Mouse (Mus musculus): ENCODE results near the gene Agtr1b. TPM values are rescaled to one million over a fixed set of nuclear protein-coding genes. Genes with fewer than 3 reads are reported as not detected.

The Agtr1b gene
- polyA plus RNA-seq (2015; fragmentation: Nextera tagmentation; extraction: Ambion mirVana), result 1.3 and 1.6 TPM in 2 replicates

GRCm38 (mm10) chr3:20366558-20367522 is at the start of gene Agtr1b:
Agtr1b (minus strand) TSS chr3:20367177.
- H3K27me3 ChIP-seq (ENCODE audit: insufficient read depth, low read length), result no peaks in the 10 kb centered on the region
- no peak for TF ChIP-seq CTCF (IDR thresholded peaks at IDR 0.05; ENCODE audit: low read depth)
- 0 out of 2 replicates have a peak within 1 kb of the TSS, but pooled peaks have one; percentile 13 for H3K9ac ChIP-seq (ENCODE audit: low read depth, low read length)
- H3K4me3 ChIP-seq (replicated peaks; ENCODE audit: low read depth, low read length), result peak within 1 kb of the TSS; percentile 26
- 11% methylated on average over 19 of the region's 19 CpGs for WGBS
- 0 out of 2 replicates have a peak, but pooled peaks cover 4% of the 10 kb centered on the region for H3K4me1 ChIP-seq (replicated peaks; ENCODE audit: insufficient read depth, low read length)
- DNase-seq (ENCODE audit: low spot score), result peak; percentile 80
- no peaks in the 10 kb centered on the region for H3K36me3 ChIP-seq (ENCODE audit: insufficient read depth, low read length)
- H3K27ac ChIP-seq, result no peak within 1 kb of the TSS
- peak; percentile 77 for ATAC-seq (replicated peaks; ENCODE audit: low FRiP score, low read depth)
- peak within 1 kb of the TSS; percentile 49 for H3K4me2 ChIP-seq (ENCODE audit: low read length)
- H3K9me3 ChIP-seq (replicated peaks; ENCODE audit: low read length), result no peaks in the 10 kb centered on the region

- no peak overlapping the region for H3K4me2 ChIP-seq (ENCODE audit: low read length)
- TF ChIP-seq CTCF (IDR thresholded peaks at IDR 0.05; ENCODE audit: low read depth), result no peak
- no peak overlapping the region for H3K4me3 ChIP-seq (replicated peaks; ENCODE audit: low read depth, low read length)
- H3K9ac ChIP-seq (ENCODE audit: low read depth, low read length), result no peak overlapping the region
- H3K9me3 ChIP-seq (replicated peaks; ENCODE audit: low read length), result no peaks in the 10 kb centered on the region
- no peak overlapping the region for H3K27ac ChIP-seq
- DNase-seq (ENCODE audit: low spot score), result peak; percentile 14
- no peak for ATAC-seq (replicated peaks; ENCODE audit: low FRiP score, low read depth)
- H3K27me3 ChIP-seq (ENCODE audit: insufficient read depth, low read length), result no peaks in the 10 kb centered on the region
- H3K36me3 ChIP-seq (ENCODE audit: insufficient read depth, low read length), result no peaks in the 10 kb centered on the region
- no peaks in the 10 kb centered on the region for H3K4me1 ChIP-seq (replicated peaks; ENCODE audit: insufficient read depth, low read length)
Measured at GRCm38 (mm10) chr3:20353598-20353997, 13.4 kb downstream of the Agtr1b start.

- no peak overlapping the region for H3K27ac ChIP-seq
Measured at GRCm38 (mm10) chr3:20348206-20348605, 18.8 kb downstream of the Agtr1b start.

GRCm38 (mm10) chr3:20340402-20340801 is 26.6 kb downstream of the Agtr1b start:
- ATAC-seq (replicated peaks; ENCODE audit: low FRiP score, low read depth) (no peak), DNase-seq (ENCODE audit: low spot score) (no peak)
- Histone ChIP-seq H3K4me2 (ENCODE audit: low read length) (no peak overlapping the region), H3K36me3 (ENCODE audit: insufficient read depth, low read length) (no peaks in the 10 kb centered on the region), H3K9ac (ENCODE audit: low read depth, low read length) (no peak overlapping the region), H3K9me3 (replicated peaks; ENCODE audit: low read length) (no peaks in the 10 kb centered on the region), H3K27me3 (ENCODE audit: insufficient read depth, low read length) (no peaks in the 10 kb centered on the region), H3K4me1 (replicated peaks; ENCODE audit: insufficient read depth, low read length) (no peaks in the 10 kb centered on the region), H3K4me3 (replicated peaks; ENCODE audit: low read depth, low read length) (no peak overlapping the region), H3K27ac (no peak overlapping the region)
- no peak for TF ChIP-seq CTCF (IDR thresholded peaks at IDR 0.05; ENCODE audit: low read depth)
- 82% methylated on average over 1 of the region's 1 CpGs for WGBS

More at GRCm38 (mm10) chr3:20348206-20348605, 18.8 kb downstream of the Agtr1b start:
- no peak overlapping the region for H3K9ac ChIP-seq (ENCODE audit: low read depth, low read length)
- DNase-seq (ENCODE audit: low spot score) (no peak), ATAC-seq (replicated peaks; ENCODE audit: low FRiP score, low read depth) (no peak)
- no peak overlapping the region for H3K4me3 ChIP-seq (replicated peaks; ENCODE audit: low read depth, low read length)
- H3K4me1 ChIP-seq (replicated peaks; ENCODE audit: insufficient read depth, low read length), result no peaks in the 10 kb centered on the region
- H3K27me3 ChIP-seq (ENCODE audit: insufficient read depth, low read length), result no peaks in the 10 kb centered on the region
- no peaks in the 10 kb centered on the region for H3K9me3 ChIP-seq (replicated peaks; ENCODE audit: low read length)
- H3K4me2 ChIP-seq (ENCODE audit: low read length), result no peak overlapping the region
- H3K36me3 ChIP-seq (ENCODE audit: insufficient read depth, low read length), result no peaks in the 10 kb centered on the region
- TF ChIP-seq CTCF (IDR thresholded peaks at IDR 0.05; ENCODE audit: low read depth), result no peak

GRCm38 (mm10) chr3:20334681-20335080 is 32.3 kb downstream of the Agtr1b start:
- ATAC-seq (replicated peaks; ENCODE audit: low FRiP score, low read depth) (no peak), DNase-seq (ENCODE audit: low spot score) (no peak)
- H3K27me3 ChIP-seq (ENCODE audit: insufficient read depth, low read length), result no peaks in the 10 kb centered on the region
- no peaks in the 10 kb centered on the region for H3K36me3 ChIP-seq (ENCODE audit: insufficient read depth, low read length)
- 62% methylated on average over 5 of the region's 5 CpGs for WGBS
- no peaks in the 10 kb centered on the region for H3K4me1 ChIP-seq (replicated peaks; ENCODE audit: insufficient read depth, low read length)
- no peaks in the 10 kb centered on the region for H3K9me3 ChIP-seq (replicated peaks; ENCODE audit: low read length)
- no peak overlapping the region for H3K4me2 ChIP-seq (ENCODE audit: low read length)
- H3K4me3 ChIP-seq (replicated peaks; ENCODE audit: low read depth, low read length), result no peak overlapping the region
- H3K27ac ChIP-seq, result no peak overlapping the region
- peak; percentile 44 for TF ChIP-seq CTCF (IDR thresholded peaks at IDR 0.05; ENCODE audit: low read depth)
- H3K9ac ChIP-seq (ENCODE audit: low read depth, low read length), result no peak overlapping the region

- ATAC-seq (replicated peaks; ENCODE audit: low FRiP score, low read depth) (no peak), DNase-seq (ENCODE audit: low spot score) (no peak)
- no peak for TF ChIP-seq CTCF (IDR thresholded peaks at IDR 0.05; ENCODE audit: low read depth)
- Histone ChIP-seq H3K4me3 (replicated peaks; ENCODE audit: low read depth, low read length) (no peak overlapping the region), H3K27ac (no peak overlapping the region), H3K9ac (ENCODE audit: low read depth, low read length) (no peak overlapping the region), H3K4me2 (ENCODE audit: low read length) (no peak overlapping the region), H3K4me1 (replicated peaks; ENCODE audit: insufficient read depth, low read length) (no peaks in the 10 kb centered on the region), H3K9me3 (replicated peaks; ENCODE audit: low read length) (no peaks in the 10 kb centered on the region), H3K27me3 (ENCODE audit: insufficient read depth, low read length) (no peaks in the 10 kb centered on the region), H3K36me3 (ENCODE audit: insufficient read depth, low read length) (no peaks in the 10 kb centered on the region)
- 39% methylated on average over 1 of the region's 1 CpGs for WGBS
Measured at GRCm38 (mm10) chr3:20317233-20317632, 49.7 kb downstream of the Agtr1b start.
